Mouse (Mus musculus) testis, postnatal 10 days (tissue): ENCODE data around the gene Cdhr5.
"Not testable (repeated sequence)": the region's sequence is repeated elsewhere in the genome, so short reads cannot be mapped to it uniquely, and the experiment has no call there.

Experiments
- DNase-seq: peaks from one replicate; pipeline ENCODE4 v3.0.0; 2021; ENCODE audit warnings: low spot score

Cdhr5 gene

GRCm38 (mm10) chr7:141277701-141278678 lies 1.4 kb upstream of the Cdhr5 start:
- DNase-seq = no peak

GRCm38 (mm10) chr7:141275356-141275755 lies 1.2 kb downstream of the Cdhr5 start:
- DNase-seq = no peak

- no peak for DNase-seq
These were observed 6.0 kb downstream of the Cdhr5 start for GRCm38 (mm10) chr7:141270631-141271030.

- no peak for DNase-seq
These were observed 7.4 kb downstream of the Cdhr5 start for GRCm38 (mm10) chr7:141269273-141269545.

DNA sequence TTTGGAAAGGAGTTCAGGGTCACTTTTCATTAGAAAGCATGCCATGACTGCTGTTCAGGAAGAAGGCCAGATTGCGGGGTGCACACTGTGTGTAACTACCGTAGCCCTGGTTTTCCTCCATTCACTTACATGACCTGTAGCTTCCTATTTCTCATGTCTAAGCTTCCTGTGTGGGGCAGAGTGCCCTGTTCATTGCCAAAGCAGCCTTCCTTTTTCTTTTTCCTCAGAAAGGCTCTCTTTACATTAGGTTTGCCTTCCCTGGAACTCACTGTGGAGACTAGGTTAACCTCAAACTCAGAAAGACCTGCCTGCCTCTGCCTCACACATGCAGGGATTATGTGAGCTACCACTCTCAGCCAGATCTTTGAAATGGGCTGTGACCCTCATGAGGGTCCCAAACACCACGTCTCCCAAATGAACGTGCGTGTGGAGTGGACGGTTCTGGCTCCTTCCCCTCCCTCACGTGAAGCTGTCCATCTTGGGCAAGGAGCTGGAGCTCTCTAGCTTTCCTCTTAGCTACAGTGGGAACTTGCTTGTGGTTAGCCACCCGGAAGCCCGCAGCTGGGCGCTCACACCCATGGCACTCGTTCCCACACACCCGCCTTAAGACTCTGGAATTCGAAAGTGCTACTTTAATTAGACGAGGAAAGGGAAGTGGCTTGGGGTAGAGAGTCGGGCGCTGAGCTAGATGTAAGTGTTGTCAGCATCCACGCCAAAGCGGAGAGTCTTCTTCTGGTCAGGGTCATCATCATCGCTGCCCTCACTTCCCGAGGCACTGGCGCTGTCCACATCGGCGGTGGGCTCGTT lies 7.9 kb downstream of the Cdhr5 start:
- no peak for DNase-seq

- peak; percentile 69 for DNase-seq
These were observed 10.6 kb downstream of the Cdhr5 start, which contains the start of gene Irf7 for GRCm38 (mm10) chr7:141265739-141266561. Gene Irf7 (minus strand): TSS chr7:141266481.

GRCm38 (mm10) chr7:141265411-141265738 lies 11.2 kb downstream of the Cdhr5 start:
- no peak for DNase-seq

DNA sequence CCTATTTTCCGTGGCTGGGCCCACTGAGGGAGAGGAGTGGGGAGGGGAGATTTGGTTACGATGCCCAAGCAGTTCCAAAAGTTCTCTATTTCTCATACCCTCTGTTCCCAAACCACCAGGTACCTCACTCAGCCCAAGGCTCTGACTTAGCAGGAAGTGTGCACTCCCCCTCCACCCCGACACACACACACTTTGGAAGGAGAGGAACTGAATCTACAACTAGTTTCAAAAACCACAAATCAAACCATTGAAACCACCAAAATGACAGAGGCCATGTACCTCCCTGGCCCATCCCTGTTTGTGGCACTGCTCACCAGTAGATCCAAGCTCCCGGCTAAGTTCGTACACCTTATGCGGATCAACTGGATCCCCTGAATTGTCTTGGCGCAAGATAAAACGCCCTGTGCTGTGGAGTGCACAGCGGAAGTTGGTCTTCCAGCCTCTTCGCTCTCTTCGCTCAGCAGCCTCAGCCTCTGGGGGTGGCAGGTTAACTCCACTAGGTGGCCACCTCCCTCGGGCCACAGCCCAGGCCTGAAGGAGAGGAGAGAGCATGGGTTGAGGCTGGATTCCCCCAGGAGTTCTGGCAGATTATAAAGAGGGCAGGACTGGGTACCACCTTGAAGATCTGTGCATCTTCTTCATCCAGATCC lies 11.7 kb downstream of the Cdhr5 start:
- peak; percentile 68 for DNase-seq

DNA sequence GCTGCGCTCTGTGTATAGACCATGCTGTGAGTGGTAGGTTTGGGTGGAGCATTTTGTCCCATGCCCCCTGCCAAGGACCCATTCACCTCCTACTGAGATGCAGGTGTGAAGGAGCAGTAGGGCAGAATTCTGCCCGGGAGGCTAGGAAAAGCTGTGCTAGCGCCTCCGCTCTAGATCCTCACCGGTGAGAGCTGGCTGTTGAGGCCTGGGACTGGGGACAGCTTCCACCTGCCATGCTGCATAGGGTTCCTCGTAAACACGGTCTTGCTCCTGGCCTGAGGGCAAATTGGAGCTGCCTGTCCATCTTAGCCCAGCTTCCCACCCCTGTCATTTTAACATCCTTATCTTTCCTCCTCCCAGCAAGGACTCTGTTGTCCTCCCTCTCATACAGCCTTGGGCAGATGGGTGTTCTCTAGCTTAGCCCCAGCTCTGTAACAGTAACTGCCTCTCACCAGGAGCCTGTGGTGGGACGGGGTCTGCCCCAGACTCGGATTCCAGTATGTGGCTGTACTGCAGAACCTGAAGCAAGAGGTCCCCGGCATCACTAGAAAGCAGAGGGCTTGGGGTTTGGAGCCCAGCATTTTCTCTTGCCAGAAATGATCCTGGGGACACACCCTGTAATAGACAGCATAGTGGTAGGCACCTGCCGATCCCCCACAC lies 12.4 kb downstream of the Cdhr5 start:
- DNase-seq = no peak

GRCm38 (mm10) chr7:141263640-141264039 lies 12.9 kb downstream of the Cdhr5 start:
- DNase-seq = no peak

DNA sequence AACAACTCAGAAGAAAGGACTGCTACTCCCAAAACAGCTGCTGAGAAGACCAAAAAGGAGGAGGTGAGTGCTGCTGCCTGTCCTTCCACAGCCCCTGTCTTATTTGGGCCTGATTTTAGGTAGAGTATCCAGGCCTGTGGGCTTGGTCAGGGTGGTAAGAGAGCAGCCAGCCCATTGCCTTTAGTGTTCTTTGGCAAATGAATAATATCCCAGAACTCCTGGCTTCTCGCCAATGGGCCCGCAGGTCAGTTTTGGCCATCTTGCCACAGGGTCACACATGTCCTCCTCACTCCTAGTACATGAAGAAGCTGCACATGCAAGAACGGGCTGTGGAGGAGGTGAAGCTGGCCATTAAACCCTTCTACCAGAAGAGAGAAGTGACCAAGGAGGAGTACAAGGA lies 15.1 kb downstream of the Cdhr5 start:
- no peak for DNase-seq

DNA sequence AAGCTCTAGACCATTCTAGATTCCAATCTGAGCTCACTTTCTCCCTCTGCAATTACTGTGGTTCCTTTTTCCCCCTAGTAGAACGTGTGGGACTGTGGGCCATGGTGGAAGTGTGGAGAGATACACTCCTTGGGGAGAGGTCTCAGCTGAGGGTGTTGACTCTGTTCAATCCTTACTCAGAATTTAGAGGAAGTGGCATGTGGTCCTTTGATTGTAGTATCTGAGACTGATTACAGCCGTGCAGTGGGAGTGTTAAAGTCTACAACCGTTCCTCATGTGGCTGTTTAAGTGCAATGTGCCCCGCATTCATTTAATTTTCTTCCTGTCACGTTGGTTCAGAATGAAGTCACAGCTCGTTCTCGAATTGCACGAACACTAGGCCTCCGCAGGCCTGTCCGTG lies 20.4 kb downstream of the Cdhr5 start:
- DNase-seq = no peak

GRCm38 (mm10) chr7:141250486-141250885 lies 26.1 kb downstream of the Cdhr5 start:
- not testable (repeated sequence) for DNase-seq

- DNase-seq = no peak
These were observed 45.0 kb downstream of the Cdhr5 start for GRCm38 (mm10) chr7:141231551-141231950.

GRCm38 (mm10) chr7:141231111-141231510 lies 45.5 kb downstream of the Cdhr5 start:
- DNase-seq = no peak

GRCm38 (mm10) chr7:141230570-141230969 lies 46.0 kb downstream of the Cdhr5 start:
- DNase-seq = no peak

DNA sequence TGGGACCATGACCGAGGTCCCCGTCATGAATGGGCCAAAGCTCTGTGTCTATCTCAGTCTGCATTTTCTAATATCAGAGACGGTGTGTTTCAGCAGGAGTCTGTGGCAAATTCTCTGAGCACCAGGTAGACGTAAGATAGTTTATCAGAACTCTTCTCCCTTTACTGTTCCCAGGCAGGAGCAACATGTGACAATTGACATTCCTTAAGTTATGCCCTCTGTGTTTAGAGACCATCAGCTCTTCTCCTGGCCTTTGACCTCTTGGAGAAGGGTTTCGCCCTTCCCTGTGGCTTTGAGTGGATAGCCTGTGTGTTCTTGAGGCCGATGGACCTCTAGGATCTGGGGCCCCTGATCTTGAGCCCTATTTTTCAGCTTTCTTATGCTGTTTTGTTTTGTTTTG lies 46.9 kb downstream of the Cdhr5 start:
- no peak for DNase-seq

DNA sequence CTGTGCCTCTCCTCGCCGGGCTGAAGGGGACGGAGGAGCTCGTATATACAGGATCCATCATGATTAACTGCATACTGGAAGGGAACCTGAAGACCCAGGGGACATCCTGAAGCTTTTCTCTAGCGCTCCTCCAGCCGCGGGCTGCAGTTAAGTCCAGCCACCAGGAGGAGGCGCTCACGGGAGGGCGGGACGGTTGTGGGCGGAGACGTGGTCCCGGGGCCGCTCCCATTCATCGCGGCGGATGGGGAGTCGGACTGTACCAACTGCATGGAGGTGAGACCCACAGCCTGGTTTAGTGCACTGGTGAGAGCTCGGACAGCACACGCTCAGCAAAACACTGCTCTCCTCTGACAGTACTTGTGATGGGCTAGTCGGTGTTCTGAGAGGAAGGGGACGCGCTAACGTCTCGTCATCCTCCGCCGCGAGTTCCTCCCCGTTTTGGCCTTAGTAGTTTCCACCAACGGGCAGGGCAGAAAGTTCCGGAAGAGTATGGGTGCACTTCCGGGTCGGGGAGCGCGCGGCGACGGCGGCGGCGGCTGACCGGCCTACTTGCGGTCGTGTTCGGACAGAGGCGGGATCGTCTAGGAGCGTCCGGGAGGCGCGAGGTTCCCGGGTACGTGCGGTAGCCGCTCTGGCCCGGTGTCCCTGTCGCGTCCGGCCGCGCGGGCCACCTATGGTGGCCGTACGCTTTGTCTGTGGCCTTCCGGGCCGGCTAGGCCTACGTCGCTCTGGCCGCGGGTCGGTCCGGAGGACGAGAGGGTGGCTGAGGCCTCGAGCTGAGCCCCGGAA lies 48.1 kb downstream of the Cdhr5 start, which contains the start of gene Phrf1:
TSS of gene Phrf1 (plus strand) at position 506 of the 789 bp plus-strand sequence.
- peak; percentile 98 for DNase-seq

DNA sequence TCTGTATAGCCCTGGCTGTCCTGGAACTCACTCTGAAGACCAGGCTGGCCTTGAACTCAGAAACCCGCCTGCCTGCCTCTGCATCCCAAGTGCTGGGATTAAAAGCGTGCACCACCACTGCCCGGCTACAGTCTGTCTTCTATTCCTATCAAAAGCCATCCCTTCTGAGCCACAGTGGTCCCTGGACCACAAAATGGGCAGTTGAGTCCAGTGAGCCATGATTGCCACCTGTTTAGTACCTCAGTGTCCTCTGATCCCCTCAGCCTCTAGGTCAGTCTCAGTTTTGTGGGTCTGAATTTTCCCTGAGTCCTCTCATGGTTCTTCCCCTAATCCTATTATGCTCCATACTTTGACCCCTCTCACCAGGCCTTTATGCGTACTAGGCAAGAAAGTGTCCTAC lies 48.8 kb downstream of the Cdhr5 start:
- DNase-seq = no peak

DNA sequence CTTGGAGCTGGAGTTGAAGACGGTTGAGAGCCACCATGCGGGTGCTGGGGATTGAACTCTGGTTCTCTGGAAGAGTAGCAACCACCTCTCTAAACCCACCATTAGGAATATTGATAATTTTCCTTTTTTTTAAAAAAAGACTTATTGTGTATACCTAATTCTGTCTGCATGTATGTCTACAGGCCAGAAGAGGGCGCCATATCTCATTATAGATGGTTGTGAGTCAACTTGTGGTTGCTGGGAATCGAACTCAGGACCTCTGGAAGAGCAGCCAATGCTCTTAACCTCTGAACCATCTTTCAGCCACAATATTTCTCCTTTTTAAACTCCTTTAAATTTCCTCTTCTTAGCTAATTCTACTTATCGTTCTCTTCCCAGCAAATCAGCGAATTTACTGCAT lies 50.1 kb downstream of the Cdhr5 start:
- DNase-seq = no peak
